Mouse (Mus musculus) gastrocnemius, adult 8-10 months (tissue): Measurements from ENCODE around the gene Gm39566. TPM values are rescaled to one million over a fixed set of nuclear protein-coding genes. Genes with fewer than 3 reads are reported as not detected.

ENCODE experiments used
- DNase-seq, 2 experiments: peaks; one replicate each; pipeline ENCODE4 v3.0.0; 2022; ENCODE audit warnings: low spot score in 2 of 2
- total RNA-seq, 4 experiments: library from RNA; stranded (reverse); gene quantifications; 2 replicates each; pipeline ENCODE4 v1.2.4; 2022

The Gm39566 gene
- total RNA-seq, 4 experiments from 2014 or later: not detected

DNA sequence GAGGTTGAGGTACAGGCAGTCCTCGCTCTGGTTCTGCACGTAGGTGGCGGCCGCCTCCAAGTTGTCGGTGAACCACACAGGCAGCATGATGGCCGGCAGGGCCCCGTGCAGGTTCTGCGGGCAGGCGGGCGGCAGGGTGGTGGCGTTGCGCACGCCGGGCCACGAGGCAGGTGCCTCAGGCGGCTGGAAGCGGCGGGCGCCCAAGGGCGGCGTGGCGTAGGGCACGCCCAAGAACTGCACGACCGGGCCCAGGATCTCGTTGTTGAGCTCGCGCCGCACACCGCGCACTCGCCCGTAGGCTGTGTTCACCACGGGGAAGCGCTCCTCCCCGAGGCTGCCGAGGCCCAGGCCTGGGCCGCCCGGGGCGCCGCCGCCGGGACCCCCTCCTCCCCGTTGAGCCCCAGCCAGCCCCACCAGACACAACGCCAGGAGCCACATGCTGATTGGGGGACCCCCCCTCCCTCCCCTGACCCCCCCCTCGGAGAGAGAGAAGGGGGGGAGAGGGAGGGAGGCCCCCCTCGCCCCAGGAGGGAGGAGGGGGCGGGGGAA lies 19.0 kb upstream of the Gm39566 start:
- no peak for DNase-seq

GRCm38 (mm10) chr11:69833554-69833953 lies 18.5 kb upstream of the Gm39566 start:
- DNase-seq: no peak

GRCm38 (mm10) chr11:69828832-69829231 lies 13.7 kb upstream of the Gm39566 start:
- DNase-seq: no peak

DNA sequence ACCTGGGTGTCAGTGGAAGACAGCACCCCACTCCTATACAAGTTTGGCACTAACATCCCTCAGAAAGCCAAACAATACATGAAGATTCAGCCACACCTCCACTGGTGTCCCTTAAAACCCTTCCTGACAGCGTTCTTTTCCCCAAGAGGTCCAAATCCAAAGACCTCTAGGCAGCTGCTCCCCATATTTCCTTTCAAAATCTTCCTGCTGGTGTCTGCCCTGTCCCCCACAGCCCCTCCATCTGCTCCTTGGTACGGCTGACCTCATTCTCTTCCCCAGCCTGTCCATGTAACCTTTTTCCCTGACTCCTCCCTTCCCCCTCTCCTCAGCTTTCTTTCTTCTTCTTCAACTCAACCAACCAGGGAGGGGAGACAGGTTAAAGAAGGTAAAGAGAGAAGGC lies 8.4 kb upstream of the Gm39566 start:
- DNase-seq: no peak

- DNase-seq: no peak
These were observed 7.0 kb upstream of the Gm39566 start, which contains the start of gene Spem1 for GRCm38 (mm10) chr11:69822080-69822479. TSS of gene Spem1 (minus strand) at chr11:69822180.

DNA sequence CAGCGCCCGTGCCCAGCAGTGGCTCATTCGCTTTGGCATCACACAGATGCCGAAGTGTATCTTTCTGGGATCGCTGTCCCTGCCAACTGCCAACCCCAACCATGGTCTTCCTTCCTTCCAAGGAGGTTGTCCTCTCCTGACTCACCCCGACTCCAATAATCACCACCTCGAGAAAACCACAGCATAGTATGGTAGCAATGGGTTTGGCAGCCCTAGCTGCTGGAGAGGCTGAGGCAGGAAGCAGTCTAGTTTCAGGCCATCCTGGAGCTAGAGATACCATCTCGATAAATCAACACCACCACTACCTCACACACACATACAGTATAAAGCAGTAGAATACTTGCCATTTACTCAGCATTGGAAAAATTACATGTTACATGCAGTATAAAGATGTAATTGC lies 3.8 kb upstream of the Gm39566 start:
- DNase-seq: no peak

DNA sequence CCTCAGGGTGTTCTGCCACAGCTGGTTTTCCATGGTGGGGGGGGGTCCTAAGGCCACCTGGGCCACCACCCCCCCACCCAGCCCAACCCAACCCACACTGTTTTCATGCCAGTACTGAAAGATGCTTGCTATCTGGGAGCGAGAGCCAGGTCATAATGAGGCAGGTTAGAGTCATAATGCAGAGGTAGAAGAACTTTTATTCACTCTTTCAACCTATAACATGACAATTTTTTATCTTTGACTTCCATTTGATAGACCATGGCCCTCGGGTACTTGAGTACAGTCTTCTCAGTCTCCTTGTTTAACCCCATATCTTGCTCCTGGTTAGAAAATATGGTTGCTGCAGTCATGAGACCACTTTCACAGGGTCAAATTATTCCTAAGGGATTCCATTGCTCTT lies 3.3 kb upstream of the Gm39566 start, which contains the start of gene Spem2:
Gene Spem2, minus strand, starts transcription at position 101 of the 400 bp plus-strand sequence.
- no peak for DNase-seq

DNA sequence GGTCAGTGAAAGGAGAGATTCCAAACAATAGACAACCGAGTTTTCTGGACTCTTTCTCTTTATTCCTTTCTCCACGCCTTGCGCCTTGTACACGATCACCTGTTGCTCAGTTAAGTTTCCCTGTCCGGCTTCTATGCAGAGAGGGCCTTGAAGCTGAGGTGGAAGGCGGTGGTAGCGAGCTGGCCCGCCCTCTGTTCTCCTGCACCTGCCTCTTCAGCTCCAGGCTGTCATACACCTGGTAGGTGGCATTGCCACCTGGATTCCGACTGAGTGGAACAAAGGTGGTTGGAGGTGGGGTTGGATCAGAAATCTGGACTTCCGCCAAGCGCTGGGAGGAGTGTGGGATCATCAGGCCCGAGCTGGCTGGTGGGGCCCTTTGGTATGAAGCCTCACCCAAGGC lies 1.4 kb upstream of the Gm39566 start:
- no peak for DNase-seq

DNA sequence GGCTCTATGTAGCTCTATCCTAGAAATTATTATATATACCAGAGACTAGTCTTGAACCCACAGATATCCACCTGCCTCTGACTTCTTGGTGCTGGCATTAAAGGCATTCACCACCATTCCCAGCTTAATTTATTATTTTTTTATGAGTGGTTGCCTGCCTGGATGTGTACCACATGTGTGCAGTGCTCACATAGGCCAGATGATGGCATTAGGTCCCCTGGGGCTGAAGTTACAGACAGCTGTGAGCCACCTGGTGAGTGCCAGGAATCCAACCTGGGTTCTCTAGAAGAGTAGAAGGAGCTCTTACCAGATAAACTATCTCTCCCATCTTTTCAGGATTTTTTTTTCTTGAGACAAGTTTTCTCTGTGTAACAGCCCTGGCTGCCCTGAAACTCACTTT lies 4.8 kb downstream of the Gm39566 start:
- no peak for DNase-seq

- no peak for DNase-seq
These were observed 7.5 kb downstream of the Gm39566 start for GRCm38 (mm10) chr11:69807641-69808040.

- no peak for DNase-seq
These were observed 8.7 kb downstream of the Gm39566 start for GRCm38 (mm10) chr11:69806378-69806777.

GRCm38 (mm10) chr11:69804972-69805909 lies 9.9 kb downstream of the Gm39566 start, which contains the start of gene Tmem102:
TSS of gene Tmem102 (minus strand) at chr11:69805624.
- no peak for DNase-seq

DNA sequence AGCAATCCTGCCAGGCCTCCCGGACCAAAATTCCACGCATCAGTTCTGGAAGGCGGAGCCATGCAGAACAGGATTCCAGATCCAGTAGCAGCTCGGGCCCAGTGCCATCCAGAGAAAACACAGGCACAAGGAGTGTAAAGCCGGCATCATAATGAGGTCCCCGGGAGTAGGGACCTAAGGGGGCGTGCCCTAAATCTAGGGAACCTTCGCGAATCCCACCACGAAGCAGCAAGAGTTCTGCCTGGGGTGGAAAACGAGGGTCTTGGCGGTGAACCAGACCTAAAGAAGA lies 10.5 kb downstream of the Gm39566 start:
- no peak for DNase-seq

DNA sequence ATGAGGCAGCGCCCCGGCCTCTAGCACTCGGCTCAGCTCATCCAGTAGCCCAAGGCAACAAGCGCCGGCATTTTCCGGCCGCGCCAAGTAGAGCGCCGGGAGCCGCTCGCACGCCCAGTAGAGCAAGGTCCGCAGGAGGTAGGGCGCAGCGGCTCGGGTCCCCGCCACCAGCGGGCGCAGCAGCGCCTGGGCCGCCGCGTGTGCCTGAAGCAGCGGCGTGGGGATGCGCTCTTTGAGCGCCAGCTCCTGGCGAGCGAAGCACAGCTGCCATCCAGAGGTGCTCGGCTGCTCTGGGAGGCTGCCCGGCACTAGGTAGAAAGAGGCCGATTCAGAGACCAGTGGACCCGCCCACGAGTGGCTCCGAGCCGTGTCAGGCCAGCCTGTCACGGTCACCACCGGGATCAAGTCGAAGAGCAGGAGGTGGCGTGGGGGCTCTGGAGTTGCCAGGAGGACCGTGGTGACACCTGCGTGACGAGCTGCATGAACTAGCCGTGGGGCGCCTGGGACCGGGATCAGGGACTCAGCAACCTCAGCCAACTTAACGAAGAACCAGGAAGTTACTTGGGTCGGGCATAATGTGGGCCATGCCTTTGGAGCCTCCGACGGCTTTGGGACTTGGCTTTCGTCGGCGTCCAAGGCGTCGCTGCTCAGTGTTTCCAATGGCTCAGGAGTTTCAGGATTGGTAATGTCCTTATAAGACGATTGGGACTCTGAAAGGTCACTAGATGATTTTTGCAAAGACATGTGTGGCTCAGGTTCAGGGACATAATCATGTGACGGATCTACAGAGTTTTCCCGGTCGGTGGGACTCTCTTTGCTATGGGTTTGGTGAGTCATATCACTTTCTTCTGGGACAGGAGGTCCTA lies 11.1 kb downstream of the Gm39566 start:
- DNase-seq: peak; percentile 55 to 64

- DNase-seq: no peak
These were observed 11.8 kb downstream of the Gm39566 start for GRCm38 (mm10) chr11:69803328-69803727.

DNA sequence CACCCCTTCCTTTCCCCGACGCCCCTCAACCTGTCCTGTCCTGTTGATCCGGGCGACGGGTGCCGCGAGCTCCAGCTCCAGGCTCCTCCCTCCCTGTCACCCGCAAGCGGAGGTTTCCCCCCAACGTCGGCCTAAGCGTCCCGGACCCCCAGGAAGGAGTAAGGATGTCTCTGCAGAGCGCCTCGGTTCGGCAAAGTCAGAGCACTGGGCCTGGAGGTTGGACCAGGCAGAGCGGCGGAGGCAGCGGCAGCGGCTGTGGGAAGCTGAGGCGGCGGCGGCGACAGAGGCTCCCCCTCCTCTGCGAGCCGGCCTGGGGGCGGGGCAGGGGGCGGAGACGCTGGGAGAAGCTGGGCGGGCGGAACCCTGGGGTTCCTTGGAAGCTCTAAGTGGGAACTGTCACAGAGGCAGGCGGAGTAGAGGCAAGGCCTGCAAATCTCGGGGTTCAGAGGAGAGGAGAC lies 12.4 kb downstream of the Gm39566 start:
- peak; percentile 75 to 79 for DNase-seq

DNA sequence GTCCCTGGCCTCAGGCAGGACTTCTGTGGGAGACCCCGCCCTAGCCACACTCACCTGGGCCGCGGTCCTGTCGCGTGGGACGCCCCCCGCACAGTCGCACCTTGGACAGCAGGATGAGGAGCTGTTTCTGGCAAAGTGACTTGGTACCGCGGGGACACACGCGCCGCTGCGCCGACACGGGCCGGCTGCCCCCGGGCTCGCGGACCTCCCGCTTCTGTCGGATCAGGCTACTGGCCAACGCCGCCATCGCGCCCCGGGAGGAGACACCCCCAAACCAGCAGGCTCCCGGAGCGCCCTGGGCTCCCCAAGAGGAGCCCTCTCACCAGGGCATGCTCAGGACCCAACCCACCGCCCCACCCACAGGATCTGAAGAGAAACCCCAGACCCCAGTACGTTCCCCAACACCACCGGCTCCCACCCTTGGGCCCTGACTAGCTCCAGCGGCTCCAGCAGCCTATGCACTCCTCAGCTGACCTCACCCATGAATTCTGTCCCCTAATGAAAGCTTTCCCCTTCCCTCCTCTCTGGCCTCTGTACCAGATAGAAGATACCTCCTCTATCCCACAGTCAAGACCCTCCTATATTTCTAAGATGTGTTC lies 13.6 kb downstream of the Gm39566 start, which contains the start of gene Fgf11:
Gene Fgf11, minus strand, starts transcription at position 479 of the 599 bp plus-strand sequence.
- no peak for DNase-seq

- DNase-seq: no peak
These were observed 14.5 kb downstream of the Gm39566 start for GRCm38 (mm10) chr11:69800392-69801197.

DNA sequence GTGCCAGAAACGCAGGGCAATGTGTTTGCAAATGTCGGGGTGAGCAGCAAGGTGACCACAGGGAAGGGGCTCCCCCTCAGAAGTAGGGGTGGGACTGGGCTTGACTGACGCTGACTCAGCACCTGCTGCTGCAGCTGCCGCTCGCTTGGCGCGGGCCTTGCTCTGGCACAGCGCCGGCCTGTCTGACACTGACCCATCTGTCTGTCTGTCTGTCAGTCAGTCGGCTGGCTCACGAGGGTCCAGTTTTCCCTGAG lies 15.0 kb downstream of the Gm39566 start:
- DNase-seq: peak in 1 of 2 experiments; percentile 36

DNA sequence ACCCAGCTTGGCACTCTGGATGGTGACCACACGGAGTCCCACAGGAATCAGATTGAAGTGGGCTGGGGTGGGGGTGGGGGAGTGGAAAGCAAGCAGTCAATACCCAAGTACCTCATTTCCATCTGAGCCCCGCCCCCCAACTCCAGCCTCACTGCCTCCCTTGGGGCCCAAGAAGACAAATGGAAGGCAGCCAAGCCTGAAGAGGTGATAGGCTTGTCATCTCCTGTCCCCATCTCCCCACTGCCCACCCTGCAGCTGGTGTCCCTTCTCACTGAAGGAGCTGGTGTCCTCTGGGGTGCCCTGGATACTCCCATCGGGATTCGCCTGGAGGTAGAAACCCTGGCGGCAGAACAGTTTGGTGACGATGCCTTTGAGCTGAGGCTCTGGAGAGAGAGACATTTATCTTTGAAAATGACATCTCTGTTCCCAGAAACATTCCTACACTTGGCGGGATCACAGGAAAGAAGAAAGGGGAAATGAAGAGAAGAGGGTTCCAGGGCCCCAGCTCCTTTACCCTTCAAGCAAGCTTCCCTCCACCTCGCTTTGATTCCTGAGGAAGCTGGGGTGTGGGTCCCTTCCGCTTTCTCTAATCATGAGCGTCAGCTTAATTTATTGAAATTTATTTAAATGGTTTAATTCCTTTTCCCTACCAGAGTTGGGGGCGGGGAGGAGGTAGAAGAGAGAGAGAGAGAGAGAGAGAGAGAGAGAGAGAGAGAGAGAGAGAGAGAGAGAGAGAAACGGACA lies 15.5 kb downstream of the Gm39566 start:
- DNase-seq: no peak
